26 mouse cellular contexts compared by ENCODE assay signal in genomic region chr14:78110871-78111270, GRCm38 (mm10). TPM values are rescaled to one million over a fixed set of nuclear protein-coding genes. Genes with fewer than 3 reads are reported as not detected.
DNase-seq lines count a peak whose midpoint lies in the region; ATAC-seq and TF ChIP-seq lines count a peak whose summit lies in the region.
"Had no signal": no experiment of that assay in that cellular context is flagged by ENCODE, and none has a peak within 500 bp of the region (broad histone marks: within the 10 kb centered on the region; RNA-seq: fewer than 3 reads in every experiment).

No protein-coding gene starts in this region.

- DNase-seq in gastrocnemius, adult 2 months = peak; percentile 18
- DNase-seq in gastrocnemius, postnatal 25 days = no peak
- peak; percentile 33 for DNase-seq in urinary bladder, postnatal 14 days (ENCODE audit: low spot score)
- DNase-seq in urinary bladder, adult 2 months (ENCODE audit: low spot score) = no peak
- peak; percentile 26 for DNase-seq in adipocyte (ENCODE audit: low spot score)
- no peak for DNase-seq in right cerebral cortex, postnatal 4 days
- DNase-seq: adrenal gland, postnatal 25 days; cerebellum, adult 8-10 months; cerebellum, postnatal 14 days; embryo, embryonic 11 days; heart, adult 2 months had no signal

- no peak overlapping the region for H3K4me3 ChIP-seq in gastrocnemius, adult 2 months
- H3K4me3 ChIP-seq: embryonic facial prominence, embryonic 15.5 days; erythroblast, embryonic 14.5 days; forebrain, embryonic 15.5 days; heart, adult 2 months; heart, embryonic 12.5 days; hindbrain, embryonic 10.5 days; intestine, embryonic 15.5 days had no signal

- ATAC-seq in frontal cortex, adult (ENCODE audit: low TSS enrichment) = no peak
- ATAC-seq: forebrain, embryonic 15.5 days; intestine, embryonic 15.5 days had no signal

- intact Hi-C loops in gastrocnemius, adult 2 months (cut with DNase I) = no loop called here

- no peak for TF ChIP-seq CTCF in gastrocnemius, adult 2 months (IDR thresholded peaks at IDR 0.05)

- H3K27ac ChIP-seq in gastrocnemius, adult 2 months = no peak overlapping the region
- H3K27ac ChIP-seq: embryonic facial prominence, embryonic 15.5 days; forebrain, embryonic 15.5 days; heart, adult 2 months; hindbrain, embryonic 10.5 days; hindbrain, embryonic 14.5 days; intestine, embryonic 15.5 days had no signal

RNA-seq across cellular contexts. Expression of gene Fam216b, which starts 22.1 kb away (rescaled TPM):
- not detected for total RNA-seq in gastrocnemius, adult 2 months (2021)
- not detected for total RNA-seq in gastrocnemius, postnatal 25 days (2021)
- polyA plus RNA-seq in urinary bladder, adult 2 months (2012; rRNA removed) = not detected in 2 replicates
- total RNA-seq: adrenal gland, adult 18-20 months; adrenal gland, postnatal 25 days; CH12.LX; common myeloid progenitor, adult 5-6 weeks; gastrocnemius, postnatal 4 days; heart, adult 2 months; heart, postnatal 25 days had no signal
- polyA plus RNA-seq: embryonic facial prominence, embryonic 11.5 days; erythroblast, embryonic 14.5 days; forebrain, embryonic 11.5 days; heart, embryonic 12.5 days; hindbrain, embryonic 10.5 days; intestine, embryonic 15.5 days had no signal

Comparison
In these comparisons a context has a peak if more than half of its experiments do, and no peak if none do; other contexts are left out.
1. DNase-seq: peak in gastrocnemius, adult 2 months (single experiment), urinary bladder, postnatal 14 days (single experiment) and adipocyte (single experiment); none in gastrocnemius, postnatal 25 days (single experiment), urinary bladder, adult 2 months (single experiment) and right cerebral cortex, postnatal 4 days (single experiment).